In genomic region chr11:32068736-32069490, GRCm38 (mm10) we compare ENCODE assay signal across 16 mouse cellular contexts.
A peak's percentile ranks its signal among the peaks of the same experiment; 100 is the strongest.
DNase-seq lines count a peak whose midpoint lies in the region; ATAC-seq and TF ChIP-seq lines count a peak whose summit lies in the region.
"Had no signal": no experiment of that assay in that cellular context is flagged by ENCODE, and none has a peak within 500 bp of the region (broad histone marks: within the 10 kb centered on the region; RNA-seq: fewer than 3 reads in every experiment).

No protein-coding gene starts in this region.

- no peaks in the 10 kb centered on the region for H3K36me3 ChIP-seq in heart, embryonic 14.5 days (ENCODE audit: control insufficient read depth, insufficient read depth, low read length)
- H3K36me3 ChIP-seq in forebrain, embryonic 16.5 days (ENCODE audit: control insufficient read depth, insufficient read depth) = no peaks in the 10 kb centered on the region

- H3K4me1 ChIP-seq in heart, embryonic 14.5 days (ENCODE audit: control insufficient read depth in 2 of 2, insufficient read depth in 2 of 2, low read length in 2 of 2) = peaks cover 10 to 14% of the 10 kb centered on the region in 2 experiments
- H3K4me1 ChIP-seq in forebrain, embryonic 16.5 days (replicated peaks; ENCODE audit: control insufficient read depth, insufficient read depth, low read length) = peaks cover 29% of the 10 kb centered on the region

- no peak overlapping the region for H3K27ac ChIP-seq in heart, embryonic 14.5 days (replicated peaks in 1 of 2; ENCODE audit: control insufficient read depth in 1 of 2, insufficient read depth in 1 of 2, low read depth in 2 of 2, low read length in 2 of 2)
- H3K27ac ChIP-seq in forebrain, embryonic 16.5 days (ENCODE audit: low read length) = peak overlapping the region; percentile 43
- H3K27ac ChIP-seq in gastrocnemius, adult 2 months = no peak overlapping the region
- H3K27ac ChIP-seq: left cerebral cortex, adult 2 months; macrophage had no signal

- 46% methylated on average over 12 of the region's 12 CpGs for WGBS in heart, embryonic 14.5 days
- WGBS in forebrain, embryonic 16.5 days = 34% methylated on average over 12 of the region's 12 CpGs

- ATAC-seq in heart, embryonic 14.5 days (ENCODE audit: insufficient number of reproducible peaks, insufficient read depth, low FRiP score, low read depth) = no peak
- ATAC-seq in forebrain, embryonic 16.5 days = peak; percentile 57

- TF ChIP-seq CTCF in gastrocnemius, adult 2 months (IDR thresholded peaks at IDR 0.05) = no peak

- H3K9me3 ChIP-seq in heart, embryonic 14.5 days (ENCODE audit: control insufficient read depth, low read length) = no peaks in the 10 kb centered on the region
- no peaks in the 10 kb centered on the region for H3K9me3 ChIP-seq in forebrain, embryonic 16.5 days (ENCODE audit: control insufficient read depth, low read length)

- no peak overlapping the region for H3K9ac ChIP-seq in heart, embryonic 14.5 days (ENCODE audit: low read length)
- H3K9ac ChIP-seq in forebrain, embryonic 16.5 days (replicated peaks; ENCODE audit: low read depth, low read length) = no peak overlapping the region; the same call in 1 of the 2 replicates

- DNase-seq in heart, postnatal 25 days (ENCODE audit: low spot score) = no peak
- peak; percentile 42 for DNase-seq in Muller cell, postnatal 12 days (ENCODE audit: inconsistent ontology term)
- peak; percentile 54 to 69 for DNase-seq in thymus, adult 18-20 months
- DNase-seq in gastrocnemius, adult 2 months = no peak
- DNase-seq in frontal cortex, postnatal 25 days (ENCODE audit: low spot score in 2 of 2) = no peak
- DNase-seq: adrenal gland, postnatal 25 days; cerebellum, postnatal 14 days; gastrocnemius, postnatal 14 days; kidney, adult 2 months; lung, adult 2 months had no signal

- peak overlapping the region; percentile 36 for H3K4me2 ChIP-seq in heart, embryonic 14.5 days (ENCODE audit: low read length)
- H3K4me2 ChIP-seq in forebrain, embryonic 16.5 days (ENCODE audit: low read length) = no peak overlapping the region

- intact Hi-C loops in heart, postnatal 25 days (cut with DNase I) = no loop called here
- intact Hi-C loops in gastrocnemius, adult 2 months (cut with DNase I) = no loop called here

- no peak overlapping the region for H3K4me3 ChIP-seq in heart, embryonic 14.5 days (ENCODE audit: control insufficient read depth in 1 of 2, insufficient read depth in 1 of 2, low read depth in 1 of 2, low read length in 2 of 2)
- H3K4me3 ChIP-seq in forebrain, embryonic 16.5 days (replicated peaks; ENCODE audit: low read length) = no peak overlapping the region
- H3K4me3 ChIP-seq in gastrocnemius, adult 2 months = no peak overlapping the region
- H3K4me3 ChIP-seq: erythroblast, embryonic 14.5 days; left cerebral cortex, adult 2 months; myocyte had no signal

- H3K27me3 ChIP-seq in heart, embryonic 14.5 days (ENCODE audit: control insufficient read depth, insufficient read depth, low read length) = no peaks in the 10 kb centered on the region
- H3K27me3 ChIP-seq in forebrain, embryonic 16.5 days (replicated peaks; ENCODE audit: control insufficient read depth, insufficient read depth, low read length) = no peaks in the 10 kb centered on the region

Comparison
In these comparisons a context has a peak if more than half of its experiments do, and no peak if none do; other contexts are left out.
1. DNase-seq: peak in Muller cell, postnatal 12 days (single experiment) and thymus, adult 18-20 months (2 of 2); none in heart, postnatal 25 days (single experiment), gastrocnemius, adult 2 months (single experiment) and frontal cortex, postnatal 25 days (0 of 2).